Mouse (Mus musculus) retina, adult 2 months (tissue): ENCODE data around the gene Abcf3.

Source experiments
- DNase-seq: peaks from one replicate; pipeline ENCODE4 v3.0.0-alpha.2; 2012; ENCODE audit warnings: low read depth, low spot score

Gene Abcf3

GRCm38 (mm10) chr16:20548096-20548948, at the start of gene Abcf3:
Gene Abcf3 (plus strand): TSS chr16:20548577.
- peak; percentile 100 for DNase-seq

- peak; percentile 89 for DNase-seq
Measured at GRCm38 (mm10) chr16:20498677-20499475, 49.5 kb upstream of the Abcf3 start, which contains the start of gene Eif2b5. Gene Eif2b5 (plus strand): TSS chr16:20498817.

DNA sequence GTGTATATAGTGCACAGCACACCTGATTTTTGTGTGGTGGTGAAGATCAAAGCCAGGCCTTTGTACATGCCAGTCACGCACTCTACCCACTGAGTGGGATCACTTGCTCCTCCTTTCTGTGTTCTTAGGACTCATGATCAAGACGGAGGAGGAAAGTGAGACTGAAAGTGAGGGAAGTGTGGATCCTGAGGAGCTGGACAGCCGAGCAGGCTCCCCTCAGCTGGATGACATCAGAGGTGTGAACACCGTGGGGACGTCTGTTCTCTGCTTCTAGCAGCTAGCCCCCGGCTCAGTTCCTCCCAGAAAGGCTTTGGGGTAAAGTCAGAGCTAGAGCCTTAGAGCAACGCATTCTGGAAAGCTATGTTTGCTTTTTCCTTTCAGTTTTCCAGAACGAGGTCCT, 42.4 kb upstream of the Abcf3 start:
- DNase-seq: no peak

DNA sequence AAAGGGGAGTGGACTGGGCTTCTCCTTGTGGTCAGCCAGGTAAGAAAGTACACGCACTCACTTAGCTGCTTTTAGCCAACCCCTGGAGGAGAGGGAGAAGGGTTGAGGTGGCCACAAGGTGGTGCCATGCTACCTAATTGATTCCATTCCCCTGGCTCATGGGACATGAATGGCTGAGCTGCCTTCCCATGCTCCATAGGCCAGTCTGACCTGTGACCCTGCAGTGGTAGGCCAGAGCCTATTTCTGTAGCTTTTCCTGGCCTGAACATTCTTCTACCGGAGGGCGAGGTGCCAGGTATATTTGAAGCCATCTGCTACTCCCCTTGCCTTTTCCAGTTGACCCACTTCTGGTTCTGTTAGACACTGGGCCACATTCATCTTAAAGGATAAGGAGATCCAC, 39.0 kb upstream of the Abcf3 start:
- DNase-seq: no peak

GRCm38 (mm10) chr16:20511277-20511847, 37.0 kb upstream of the Abcf3 start:
- no peak for DNase-seq

DNA sequence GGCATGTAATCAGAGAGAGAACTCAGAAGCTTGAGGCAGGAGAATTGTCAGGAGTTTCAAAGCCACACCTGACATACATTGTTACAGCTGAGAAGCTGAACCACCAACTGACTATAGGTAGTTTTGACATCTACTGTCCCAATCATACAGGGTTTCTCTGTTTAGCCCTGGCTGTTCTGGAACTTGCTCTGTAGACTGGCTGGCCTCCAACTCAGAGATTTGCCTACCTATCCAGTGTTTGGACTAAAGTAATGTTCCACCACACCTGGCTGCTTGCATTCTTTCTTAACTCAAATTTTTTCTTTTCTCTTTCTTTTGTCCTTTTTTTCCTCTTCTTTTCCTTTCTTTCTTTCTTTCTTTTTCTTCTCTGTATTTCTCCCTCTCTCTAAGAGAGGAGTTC, 32.3 kb upstream of the Abcf3 start:
- DNase-seq: no peak

- peak; percentile 73 for DNase-seq
Measured at GRCm38 (mm10) chr16:20516726-20517201, 31.6 kb upstream of the Abcf3 start, which contains the start of gene Dvl3. Gene Dvl3 (plus strand): TSS chr16:20516982.

GRCm38 (mm10) chr16:20517216-20517615, 31.2 kb upstream of the Abcf3 start:
- DNase-seq: no peak

DNA sequence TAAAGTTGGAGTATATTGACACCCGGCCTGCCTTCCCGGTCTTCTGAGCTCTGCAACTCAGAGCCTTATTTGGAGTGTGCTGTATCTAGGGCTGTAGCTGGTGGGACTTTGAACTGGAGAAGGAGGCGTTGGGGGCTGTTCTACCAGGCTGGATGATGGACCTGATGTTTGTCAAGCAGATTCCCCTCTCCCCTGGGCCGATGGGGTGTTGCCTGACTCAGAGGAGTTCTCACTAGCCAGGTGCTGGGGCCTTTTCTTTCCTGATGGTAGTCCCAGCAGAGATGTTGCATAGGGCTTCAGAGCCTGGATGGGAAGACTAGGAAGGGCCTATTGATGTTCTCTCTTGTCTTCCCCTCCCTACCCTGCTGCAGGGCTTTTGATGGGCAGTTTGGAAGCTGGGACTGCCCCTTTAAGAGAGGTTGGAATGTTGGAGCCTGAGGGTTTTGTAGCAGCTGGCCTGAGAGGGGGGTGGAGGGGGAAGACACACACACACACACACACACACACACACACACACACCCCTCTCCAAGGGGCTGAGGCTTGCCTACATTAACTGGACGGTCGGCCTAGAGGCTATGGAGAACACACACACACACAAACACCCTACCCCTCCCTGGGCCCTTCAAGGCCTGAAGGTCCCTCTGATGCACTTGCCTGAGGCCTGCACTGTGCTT, 30.5 kb upstream of the Abcf3 start:
- DNase-seq: no peak

GRCm38 (mm10) chr16:20523886-20524285, 24.5 kb upstream of the Abcf3 start:
- DNase-seq: no peak

DNA sequence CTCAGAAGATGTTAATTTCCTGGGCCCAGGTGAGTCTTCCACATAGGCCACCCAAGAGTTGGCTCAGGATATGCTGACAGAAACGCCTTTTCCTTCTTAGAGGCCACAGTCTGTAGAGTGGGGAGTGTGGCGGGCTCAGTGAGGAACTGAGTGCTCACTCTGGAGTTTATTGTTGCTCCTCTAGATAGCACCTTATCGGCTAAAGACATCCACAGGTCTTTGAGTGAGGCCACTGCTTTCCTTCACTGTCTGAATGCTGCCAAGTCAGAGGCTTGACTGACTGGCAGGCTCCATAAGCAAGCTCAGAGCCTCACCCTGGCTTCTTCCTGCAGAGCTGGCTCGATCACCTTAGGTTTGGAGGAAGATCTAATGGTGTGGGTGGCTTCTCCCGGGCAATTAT, 19.6 kb upstream of the Abcf3 start:
- DNase-seq: no peak

GRCm38 (mm10) chr16:20529375-20529774, 19.0 kb upstream of the Abcf3 start:
- no peak for DNase-seq

GRCm38 (mm10) chr16:20530941-20531340, 17.4 kb upstream of the Abcf3 start:
- DNase-seq: no peak

GRCm38 (mm10) chr16:20534617-20535295, 13.6 kb upstream of the Abcf3 start:
- DNase-seq: no peak

GRCm38 (mm10) chr16:20535296-20536080, 12.9 kb upstream of the Abcf3 start, which contains the start of gene Ap2m1:
Gene Ap2m1 (plus strand): TSS chr16:20535478.
- peak; percentile 98 for DNase-seq

- DNase-seq: no peak
Measured at GRCm38 (mm10) chr16:20536081-20536665, 12.2 kb upstream of the Abcf3 start.

GRCm38 (mm10) chr16:20537071-20537471, 11.3 kb upstream of the Abcf3 start:
- no peak for DNase-seq

DNA sequence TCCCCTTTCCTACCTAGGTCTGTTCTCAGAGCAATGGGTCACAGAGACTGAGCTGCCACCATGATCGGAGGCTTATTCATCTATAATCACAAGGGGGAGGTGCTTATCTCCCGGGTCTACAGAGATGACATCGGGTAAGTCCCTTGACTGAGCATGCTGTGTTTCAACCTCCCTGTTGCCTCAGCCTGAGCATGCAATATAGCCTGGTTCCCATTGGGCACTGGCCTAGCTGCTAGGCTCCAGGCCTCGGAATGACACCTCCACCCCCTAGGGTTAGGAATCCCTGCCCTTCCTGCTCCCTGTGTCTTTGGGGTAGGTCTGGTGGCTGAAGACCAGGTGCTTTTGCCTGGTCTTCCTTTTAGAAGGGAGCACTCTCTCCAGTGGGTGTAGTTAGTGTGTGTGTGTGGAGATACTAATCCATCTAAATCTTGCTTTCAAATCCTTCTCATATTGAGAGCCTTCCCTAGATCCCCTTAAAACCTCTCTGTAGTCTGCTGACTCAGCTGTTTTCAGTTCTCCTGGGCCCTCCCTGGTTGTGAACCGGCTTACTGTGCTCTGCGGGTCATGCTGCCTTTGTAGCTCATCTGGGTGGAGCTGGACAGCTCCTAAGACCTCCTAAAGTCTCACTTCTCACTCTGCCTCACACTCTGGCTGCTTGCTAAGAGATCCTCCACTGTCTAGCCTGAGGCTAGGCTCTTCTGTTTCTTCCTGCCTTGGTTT, 10.6 kb upstream of the Abcf3 start:
- peak; percentile 47 for DNase-seq

DNA sequence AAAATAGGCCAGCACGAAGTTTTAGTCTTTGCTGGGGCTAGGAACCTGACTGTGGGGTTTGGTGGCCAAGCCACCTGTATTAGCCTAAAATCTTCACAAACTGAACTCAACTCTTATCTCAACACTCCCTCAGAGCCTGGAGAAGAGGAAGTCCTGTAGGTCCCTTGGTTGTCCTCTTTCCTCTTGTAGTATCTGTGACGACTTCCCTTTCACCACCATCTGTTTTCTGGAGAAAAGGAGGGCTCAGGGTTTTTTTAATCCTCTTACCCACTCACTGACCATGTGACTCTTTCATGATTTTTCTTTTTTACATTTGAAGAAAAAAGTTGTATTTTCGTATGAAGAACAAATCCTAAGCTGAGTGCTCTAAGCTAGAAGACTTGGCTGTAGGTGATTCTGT, 8.7 kb upstream of the Abcf3 start:
- no peak for DNase-seq
